Mouse (Mus musculus): ENCODE measurements around the gene Cdv3.

Cdv3 gene

DNA sequence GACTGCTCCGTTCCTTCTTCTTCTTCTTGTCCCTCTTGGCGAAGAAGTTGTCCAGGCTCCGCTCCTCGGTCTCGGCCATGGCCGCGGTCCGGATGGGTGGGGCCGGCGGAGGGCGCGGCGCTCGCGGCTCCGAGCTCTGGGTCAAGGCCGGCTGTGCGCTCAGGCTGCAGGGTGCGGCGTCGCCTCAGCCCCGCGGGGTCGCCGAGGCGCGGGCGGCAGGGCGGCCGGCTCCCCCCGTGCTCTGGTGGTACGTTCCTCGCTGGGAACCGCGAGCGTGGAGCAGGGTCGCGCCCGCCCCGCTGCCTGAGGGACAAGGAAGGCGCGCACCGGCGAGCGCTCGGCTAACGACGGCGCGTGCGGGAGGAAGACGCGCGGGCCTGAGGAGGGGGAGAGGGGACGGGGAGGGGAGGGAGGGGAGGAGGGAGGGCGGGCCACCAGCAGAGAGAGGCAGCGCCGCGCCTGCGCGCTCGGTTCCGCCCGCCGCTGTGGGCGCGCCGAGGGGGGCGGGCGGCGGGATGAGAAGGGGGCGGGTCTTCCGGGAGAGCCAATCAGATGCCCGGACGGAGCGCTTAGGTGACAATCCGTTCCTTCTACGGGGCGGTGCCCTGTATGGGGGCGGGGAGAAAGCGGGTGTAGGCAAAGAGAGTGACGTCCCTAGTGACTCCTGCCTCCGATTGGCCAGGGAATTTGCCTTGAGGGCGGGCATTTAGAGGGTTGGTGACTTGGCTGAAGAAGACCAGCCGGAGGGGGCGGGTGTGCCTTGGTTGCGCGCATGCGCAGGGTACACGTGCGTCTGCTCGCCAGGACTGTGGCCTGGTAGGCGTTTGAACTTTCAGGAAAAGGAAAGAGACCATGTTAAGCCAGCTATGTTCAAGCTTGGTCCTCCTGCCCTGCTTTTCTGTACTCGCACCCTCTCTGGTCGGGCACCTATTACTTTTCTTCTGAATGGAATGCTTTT is at the start of gene Cdv3:
TSS of gene Cdv3 (minus strand) at position 551 of the 958 bp plus-strand sequence.
- peak; percentile 100 for DNase-seq

DNA sequence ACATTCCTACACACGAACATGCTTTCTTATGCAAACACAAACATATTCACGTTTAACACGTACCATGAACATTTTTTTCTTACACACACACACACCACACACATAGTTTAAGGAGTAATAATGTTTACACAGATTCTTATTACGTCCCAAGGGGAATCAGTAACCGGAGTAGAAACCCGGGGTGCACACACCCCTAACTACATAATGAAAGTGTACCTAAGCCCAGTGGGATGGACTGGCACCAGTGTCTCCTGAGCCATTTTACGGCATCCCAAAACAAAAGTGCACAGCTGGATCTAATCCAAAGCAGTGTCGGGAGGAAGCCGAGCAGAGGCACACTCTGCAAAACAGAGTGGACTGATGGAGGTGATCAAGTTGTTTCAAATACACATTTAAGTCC is 47.8 kb upstream of the Cdv3 start:
- DNase-seq: no peak

DNA sequence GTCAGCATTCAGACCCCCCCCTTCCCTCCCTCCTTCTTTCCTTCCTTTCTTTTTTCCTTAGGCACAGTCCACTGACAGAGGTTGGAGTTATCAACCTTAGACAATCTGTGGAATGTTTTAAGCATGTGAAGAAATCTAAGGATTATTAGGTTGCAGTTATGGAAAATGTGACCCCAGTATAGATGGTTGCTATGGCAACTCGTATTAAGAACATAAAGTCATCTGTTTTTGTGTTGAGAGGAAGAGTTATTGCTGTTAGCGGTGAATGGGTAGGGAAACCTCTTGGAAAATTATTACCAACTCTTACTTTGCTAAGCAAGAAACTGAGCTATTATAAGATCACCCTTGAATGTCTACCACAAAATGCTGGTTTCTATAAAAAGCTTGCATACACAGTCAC is 43.5 kb upstream of the Cdv3 start:
- no peak for DNase-seq

DNA sequence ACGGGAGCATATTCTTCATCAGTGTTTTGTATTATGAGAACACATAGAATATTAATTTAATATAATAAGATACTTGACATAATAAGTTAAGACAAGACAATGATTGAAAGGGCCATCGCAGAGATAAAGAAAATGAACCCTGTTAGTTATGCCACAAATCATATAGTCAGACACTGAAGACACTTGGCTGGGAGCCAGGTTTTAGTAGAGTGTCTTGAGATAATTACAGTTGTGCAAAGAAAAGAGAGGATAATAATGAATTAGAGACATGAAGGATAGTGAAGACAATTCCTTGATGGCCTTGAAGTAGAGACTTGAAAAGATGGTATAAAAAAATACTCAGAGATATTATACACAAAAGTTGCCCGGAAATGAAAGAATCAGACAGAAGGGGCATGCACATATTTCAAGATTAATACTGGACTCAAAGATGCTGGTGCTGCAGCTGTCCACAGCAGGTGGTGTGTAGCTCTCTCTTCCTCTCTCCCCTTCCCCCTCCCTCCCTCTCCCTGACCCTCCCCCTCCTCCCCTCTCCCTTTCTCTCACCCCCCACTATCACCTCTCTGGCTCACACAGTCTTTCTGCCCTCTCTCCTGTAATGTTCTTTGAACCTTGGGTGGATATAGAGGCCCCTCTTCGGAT is 42.6 kb upstream of the Cdv3 start:
- DNase-seq: no peak

DNA sequence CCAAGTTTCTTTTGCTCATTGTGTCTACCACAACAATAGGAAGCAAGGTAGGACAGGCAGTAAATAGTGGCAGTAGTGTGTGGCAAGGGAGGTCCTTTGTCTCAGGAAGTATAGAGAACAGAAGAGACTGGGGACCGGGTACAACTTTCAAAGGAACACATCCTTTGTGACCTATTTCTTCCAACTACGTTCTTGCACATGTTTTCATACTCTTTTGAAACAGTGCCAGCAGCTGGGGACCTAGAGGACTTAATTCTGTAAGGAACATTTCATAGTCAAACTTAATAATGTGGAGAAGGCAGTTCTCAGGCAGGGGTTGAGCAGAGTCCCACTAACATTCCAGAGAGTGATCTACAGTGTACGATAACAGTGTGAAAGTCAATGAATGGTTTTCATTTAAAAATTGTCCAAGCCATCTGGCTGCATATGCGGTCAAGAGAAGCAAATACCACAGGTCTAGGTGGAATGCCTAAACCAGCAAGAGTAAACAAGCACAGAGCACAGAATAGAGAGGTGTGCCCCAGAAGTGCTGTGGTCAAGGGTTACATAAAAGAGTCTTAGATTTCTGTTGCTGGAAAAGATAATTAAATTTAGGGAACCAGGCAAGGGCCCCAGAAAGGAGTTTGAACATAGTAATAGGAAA is 37.8 kb upstream of the Cdv3 start:
- DNase-seq: no peak

DNA sequence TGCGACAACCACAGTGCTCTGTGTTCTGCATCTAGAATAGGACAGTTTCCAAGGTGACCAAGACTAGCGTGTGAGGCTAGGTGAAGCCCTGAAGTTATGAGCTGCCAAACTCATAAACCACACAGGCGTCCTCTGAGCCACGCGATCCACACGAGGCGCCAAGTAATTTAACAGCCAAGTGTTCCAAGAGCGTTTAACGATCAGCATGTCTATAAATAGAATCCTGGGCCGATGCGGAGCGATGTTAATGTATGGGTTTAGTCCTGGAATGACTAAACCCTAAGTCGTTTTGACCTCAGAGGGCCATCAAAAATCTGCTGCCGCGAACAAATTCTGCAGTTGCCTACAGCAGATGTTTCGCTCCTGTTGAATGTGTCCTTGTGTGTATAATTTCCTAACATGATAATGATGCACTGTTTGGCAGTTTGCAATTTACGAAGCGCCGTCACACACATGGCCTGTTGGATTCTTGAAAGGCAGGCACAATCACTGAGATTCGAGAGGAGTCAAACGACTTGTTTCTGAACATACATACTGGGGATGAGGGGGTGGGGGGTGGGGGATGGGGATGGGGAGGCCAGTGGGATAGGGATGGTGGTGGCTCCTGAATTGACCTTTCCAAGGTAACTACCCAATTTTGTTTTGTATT is 33.0 kb upstream of the Cdv3 start:
- DNase-seq: no peak

DNA sequence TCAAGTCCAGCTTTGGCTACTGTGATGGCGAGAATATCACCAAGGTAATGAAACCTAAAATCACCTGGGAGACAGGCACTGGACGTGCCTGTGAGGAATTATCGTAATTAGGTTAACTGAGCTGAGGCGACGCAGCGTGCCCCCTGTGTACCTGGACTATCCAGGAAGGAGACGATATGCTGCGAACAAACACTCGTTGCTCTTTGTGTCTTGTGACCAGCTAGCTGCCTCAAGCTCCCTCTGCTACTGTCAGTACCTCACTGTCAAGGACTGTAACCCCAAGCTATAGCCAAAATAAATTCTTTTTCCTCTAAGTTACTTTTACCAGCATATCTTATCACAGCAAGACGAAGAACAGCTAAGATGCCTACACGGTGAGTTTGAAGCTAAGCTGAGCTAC is 27.6 kb upstream of the Cdv3 start:
- DNase-seq: no peak

DNA sequence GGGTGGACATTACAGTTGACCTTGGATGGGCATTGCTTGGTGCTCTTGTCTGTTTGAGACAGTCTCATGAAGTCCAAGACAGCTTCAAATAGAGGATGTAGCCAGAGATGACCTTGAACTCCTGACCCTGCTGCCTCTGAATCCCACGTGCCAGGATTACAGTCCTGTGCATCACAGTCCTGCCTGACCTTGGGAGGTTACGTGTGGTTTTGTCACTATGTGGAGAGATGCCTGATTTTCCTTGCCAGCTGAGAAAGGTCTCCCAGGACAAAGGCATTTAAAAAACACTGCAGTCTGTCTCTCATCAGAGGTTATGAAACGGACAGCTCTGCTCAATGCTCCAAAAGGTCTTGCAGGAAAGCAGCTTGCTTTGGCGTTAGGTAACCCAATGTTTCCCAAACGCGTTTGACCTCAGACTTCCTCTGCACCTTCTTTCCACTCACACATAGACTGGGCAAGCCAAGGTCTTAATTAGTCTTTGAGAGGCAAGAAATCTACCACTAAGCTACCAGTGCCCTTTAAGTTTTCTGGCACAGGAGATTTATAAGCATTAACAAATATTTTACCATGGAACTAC is 26.2 kb upstream of the Cdv3 start:
- DNase-seq: no peak

DNA sequence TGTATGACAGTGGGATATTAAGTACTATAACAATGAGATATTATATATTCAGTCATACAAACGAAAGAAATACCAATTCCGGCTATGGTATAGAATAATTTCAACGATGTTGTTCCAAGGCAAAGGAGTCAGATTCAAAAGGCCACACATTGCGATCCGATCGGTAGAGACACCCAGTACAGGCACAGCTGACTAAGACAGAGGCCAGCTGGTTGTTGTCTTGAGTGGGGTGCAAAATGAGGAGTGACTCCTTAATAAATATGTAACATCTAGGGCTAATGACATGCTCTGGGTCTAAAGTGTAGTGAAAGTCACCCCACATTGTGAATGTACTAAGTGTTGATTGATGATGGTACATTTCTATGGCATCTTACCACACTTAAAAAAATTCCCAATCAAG is 23.6 kb upstream of the Cdv3 start:
- DNase-seq: no peak

DNA sequence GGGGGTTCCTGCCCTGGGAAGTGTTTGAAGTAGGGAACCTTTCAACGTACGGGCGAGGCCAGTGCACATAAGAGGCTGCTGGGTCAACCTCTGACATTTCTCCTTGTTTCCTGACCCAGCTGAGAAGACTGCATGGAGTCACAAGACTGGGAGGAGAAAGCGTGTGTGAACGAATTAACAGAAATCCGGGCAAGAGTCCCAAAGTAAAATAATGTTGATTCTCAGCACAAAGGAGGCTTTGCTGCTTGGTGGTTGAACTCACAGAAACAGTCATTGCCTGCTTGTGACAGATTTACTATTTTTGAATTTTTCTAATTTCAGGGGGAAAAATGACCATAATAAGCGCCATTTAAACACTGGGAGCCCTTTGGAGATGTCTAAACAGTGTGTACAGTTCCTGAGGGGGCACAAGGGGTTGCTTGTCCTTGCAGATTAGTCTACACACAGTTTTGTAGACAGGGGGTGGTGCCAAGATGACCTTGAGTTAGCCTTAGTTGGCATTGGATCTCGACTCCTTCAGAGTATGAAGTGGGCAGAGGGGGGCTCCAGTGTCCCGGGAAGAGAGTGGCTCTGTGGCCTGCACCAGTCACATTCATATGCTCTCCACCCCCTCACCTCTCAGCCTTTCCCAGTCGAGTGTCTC is 21.5 kb upstream of the Cdv3 start:
- DNase-seq: no peak

DNA sequence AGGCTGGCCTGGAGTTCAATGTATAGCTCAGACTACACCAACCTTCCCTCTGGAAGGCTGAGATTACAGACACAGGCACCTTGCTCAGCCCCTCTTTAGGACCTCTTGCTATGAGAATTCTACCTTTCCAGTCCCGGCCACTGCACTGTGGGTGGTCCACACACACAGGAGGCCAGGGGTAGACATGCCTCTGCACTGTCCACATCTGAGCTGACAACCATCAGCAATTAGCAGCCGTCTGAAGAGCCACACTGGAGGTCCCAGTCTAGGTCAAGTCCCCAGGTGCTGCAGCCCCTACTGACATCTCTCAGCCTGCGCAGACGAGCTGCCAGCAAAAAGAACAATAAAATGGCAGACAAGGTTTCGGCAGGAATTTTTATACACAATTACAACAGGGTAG is 20.9 kb upstream of the Cdv3 start:
- DNase-seq: no peak

DNA sequence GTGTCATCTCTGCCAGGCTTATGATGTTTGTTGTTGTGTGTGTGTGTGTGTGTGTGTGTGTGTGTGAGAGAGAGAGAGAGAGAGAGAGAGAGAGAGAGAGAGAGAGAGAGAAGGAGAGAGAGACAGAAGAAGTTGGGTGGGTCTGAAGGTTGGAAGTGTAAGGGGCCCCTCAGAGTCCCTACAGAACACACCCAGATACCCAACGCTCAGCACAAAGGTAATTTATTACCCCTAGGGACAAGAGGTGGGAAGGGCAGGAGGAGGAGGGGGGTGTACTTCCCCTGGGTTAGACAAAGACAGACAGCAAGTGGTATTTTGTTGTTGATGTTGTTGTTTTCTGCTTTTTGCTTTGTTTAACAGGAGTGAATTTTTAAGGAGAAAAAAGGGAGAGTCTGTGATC is 20.0 kb upstream of the Cdv3 start:
- DNase-seq: no peak

DNA sequence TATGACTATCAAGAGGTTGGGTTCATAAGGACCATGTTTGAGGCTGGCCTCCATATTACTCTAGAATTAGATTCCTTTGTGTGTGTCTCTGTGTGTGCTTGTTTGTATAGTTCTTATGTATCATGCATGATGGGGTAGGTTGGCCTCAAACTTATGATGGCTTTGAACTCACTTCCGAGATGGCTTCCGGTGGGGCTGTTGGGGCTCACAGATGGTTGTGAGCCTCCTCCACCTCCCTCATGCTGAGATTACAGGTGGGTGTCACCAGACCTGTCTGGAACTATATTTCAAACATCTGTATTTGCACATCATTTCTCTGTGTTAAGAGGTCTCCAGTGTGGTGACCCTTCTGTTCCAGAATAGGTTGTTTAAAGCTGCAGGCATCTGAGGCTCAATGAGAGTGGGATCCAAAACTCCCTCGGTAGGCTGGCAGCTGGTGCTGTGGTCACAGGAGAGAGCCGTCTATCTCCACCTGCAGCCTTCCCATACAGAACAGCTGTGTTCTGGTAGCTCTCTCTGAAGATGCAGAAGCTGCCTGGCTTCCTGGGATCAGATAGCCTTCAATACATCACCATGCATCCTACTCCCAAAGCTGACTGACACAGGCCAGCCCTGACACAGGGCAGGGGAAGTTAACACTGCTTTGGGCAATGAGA is 18.6 kb upstream of the Cdv3 start:
- DNase-seq: no peak

DNA sequence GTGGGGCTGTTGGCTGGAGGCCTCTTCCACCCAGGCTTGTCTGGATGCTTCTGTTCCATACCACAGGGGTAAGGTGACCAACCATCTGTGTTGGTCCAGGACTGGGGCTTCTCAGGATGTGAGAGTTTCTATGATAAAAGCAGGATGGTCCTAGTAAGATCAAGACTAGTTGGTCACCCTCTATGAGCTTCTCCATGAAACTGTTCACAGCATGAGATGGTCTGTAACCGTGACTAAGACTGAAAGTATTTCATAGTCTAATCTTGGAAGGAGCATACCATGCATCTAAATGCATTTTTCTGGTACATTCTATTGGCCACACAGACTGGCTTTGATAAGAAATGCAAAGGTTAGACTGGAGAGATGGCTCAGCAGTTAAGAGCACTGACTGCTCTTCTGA is 17.9 kb upstream of the Cdv3 start:
- no peak for DNase-seq

DNA sequence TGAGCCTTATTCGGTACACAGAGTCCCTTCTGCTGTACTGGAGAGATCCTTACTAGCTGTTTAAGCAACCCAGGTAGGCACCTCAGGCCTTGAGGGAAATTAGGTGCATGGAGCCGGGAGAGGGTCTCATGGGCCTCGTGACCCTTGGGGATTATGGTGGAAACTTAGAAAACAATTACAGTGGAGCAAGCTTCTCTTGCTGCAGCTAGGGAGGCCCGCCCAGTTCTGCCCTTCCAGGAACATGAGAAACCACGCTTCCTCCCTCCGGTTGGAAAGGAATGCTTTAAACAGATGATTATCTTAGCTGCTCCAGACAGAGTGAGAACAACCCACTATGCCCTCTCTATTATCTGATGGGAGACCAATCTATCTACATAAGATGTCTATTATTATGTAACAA is 17.3 kb upstream of the Cdv3 start:
- DNase-seq: no peak

DNA sequence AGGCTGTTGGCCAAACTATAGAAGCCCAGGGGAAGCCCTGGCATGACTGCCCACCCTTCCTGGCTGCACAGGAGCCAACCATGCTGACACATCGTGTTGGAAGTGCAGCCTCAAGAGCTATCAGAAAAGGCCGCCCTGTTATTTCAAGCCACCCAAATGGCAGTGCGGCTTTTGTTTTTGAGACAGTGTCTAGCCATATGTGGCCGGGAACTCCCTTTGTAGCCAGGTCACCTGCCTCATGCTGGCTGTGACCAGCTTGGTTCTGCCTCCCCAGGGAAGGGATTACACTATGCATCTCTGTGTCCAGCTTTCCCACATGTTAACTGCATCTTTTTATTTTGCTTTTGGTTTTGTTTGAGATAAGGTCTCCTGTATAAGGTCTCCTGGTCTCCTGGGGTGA is 14.9 kb upstream of the Cdv3 start:
- DNase-seq: no peak

DNA sequence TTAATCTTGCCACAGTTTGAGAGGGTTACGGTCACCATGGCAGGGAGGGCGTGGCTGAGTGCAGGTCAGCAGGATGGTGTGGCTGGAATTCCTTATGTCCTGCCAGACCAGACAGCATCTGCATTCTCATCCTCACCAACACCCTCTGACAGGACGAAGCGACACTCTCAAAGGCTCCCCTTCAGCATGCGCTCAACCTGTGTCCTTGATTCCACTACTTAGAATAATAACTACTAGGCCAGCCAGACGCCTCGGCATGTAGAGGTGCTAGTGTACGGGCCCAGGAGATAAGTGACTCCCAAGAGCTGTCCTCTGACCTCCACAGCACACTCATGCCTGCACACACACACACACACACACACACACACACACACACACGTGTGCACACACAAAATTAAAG is 13.6 kb upstream of the Cdv3 start:
- DNase-seq: no peak

DNA sequence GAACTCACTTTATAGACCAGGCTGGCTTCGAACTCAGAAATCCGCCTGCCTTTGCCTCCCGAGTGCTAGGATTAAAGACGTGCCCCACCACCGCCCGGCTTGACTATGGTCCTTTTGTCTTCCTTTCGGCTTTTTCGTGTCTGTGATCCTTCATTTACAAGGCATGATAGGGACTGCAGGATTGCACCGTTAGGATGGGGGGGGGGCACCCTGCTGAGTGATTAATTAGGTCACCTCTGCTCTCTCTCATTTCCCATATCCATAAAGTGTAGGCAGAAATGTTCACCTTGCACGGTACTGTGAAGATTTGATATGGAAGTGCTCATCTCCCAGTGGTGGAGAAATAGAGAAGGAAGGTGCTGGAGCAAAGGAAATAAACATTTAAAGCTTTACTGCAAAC is 13.0 kb upstream of the Cdv3 start:
- DNase-seq: no peak

DNA sequence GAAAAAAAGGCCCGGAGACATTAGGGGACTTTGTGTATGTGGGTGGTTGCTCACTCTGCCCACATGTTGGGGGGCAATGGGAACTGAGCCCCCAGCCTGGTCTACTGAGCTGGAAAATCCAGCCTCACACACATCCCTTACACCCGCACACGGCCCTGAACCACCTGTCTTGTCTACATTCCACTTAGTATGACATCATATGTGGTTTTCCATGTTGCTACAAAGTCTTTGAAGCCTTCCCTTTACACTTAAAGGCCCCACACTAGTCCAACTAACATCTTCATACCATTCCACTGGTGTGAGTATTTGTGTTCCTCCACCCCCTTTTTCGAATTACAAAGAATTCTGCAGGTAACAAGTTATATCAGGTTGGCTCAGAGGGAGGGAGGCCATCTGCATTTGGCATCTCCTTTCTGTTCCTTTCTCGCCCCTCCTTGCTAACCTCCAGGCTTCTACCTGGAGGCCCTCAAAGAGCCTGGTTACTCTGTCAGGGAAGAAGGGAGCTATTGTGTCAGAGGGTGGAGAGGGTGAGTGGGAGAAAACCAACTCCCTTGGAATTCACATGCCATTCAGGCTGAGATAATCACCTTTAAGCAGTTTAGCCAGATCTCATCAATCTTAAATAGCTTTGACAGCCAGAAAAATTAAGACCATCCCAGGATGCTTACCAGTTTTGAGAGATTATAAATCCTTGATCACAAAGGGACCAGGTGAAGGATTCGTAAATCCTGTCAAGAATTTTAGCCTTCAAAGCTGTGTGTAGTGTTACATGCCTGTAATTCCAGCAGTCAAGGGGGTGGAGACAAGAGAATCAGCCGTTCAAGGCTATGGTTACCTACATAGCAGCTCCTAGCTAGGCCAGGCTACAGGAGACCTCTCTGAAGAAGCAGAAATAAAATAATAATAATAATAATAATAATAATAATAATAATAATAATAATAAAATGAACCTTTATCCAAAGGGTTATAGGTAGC is 11.0 kb upstream of the Cdv3 start:
- DNase-seq: no peak

DNA sequence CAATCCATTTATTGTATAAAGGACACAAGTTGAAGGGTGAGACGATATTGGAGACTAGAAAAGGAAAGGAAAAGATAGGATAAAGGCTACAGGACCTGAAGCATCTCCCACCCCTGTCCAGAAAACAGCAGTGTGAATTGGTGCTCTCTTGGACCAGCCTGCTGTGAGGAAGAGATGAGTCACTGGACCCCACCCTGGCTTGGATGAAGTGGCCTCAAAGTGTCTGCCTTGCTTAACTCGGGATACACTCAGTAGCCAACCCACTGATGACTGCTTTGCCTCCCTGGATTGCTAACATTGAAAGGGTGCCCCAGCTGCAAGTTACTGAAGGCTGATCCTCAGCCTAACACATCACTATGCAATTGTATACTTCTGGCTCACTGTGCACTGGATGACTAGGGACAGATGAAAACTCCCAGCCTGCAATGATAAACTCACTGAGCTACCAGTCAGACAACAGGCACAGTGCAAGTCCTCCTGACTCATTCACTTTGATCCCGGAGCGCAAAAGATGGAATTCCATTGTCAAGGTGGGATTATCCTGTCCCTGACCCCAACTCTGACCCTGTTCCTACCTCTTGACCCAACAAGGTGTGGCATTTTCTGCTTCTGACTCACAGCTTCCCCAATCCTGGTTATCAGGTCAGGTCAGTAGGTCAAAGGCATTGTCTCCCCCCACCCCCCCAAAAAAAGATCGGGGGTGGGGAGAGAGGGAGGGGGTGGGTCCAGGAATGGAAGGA is 6.8 kb upstream of the Cdv3 start:
- DNase-seq: no peak

All from cerebellum, adult 11 months (tissue).